Mouse (Mus musculus): ENCODE measurements around the gene Nos2.

GRCm38 (mm10) chr11:78980083-78980634 lies 59.6 kb downstream of the Nos2 start:
- TF ChIP-seq CTCF (IDR thresholded peaks at IDR 0.05; ENCODE audit: borderline replicate concordance, control insufficient read depth, extremely low read depth, insufficient read depth, low read length, poor library complexity) (no peak), POLR2A (IDR thresholded peaks at IDR 0.05; ENCODE audit: control insufficient read depth, extremely low read depth, insufficient read depth, low read length, poor library complexity) (no peak)
